Mouse (Mus musculus): Measurements from ENCODE around the gene Map3k13. TPM values are rescaled to one million over a fixed set of nuclear protein-coding genes. Genes with fewer than 3 reads are reported as not detected.

Gene Map3k13
- 0.62 and 0.83 TPM in 2 replicates for polyA plus RNA-seq (2012; rRNA removed)

DNA sequence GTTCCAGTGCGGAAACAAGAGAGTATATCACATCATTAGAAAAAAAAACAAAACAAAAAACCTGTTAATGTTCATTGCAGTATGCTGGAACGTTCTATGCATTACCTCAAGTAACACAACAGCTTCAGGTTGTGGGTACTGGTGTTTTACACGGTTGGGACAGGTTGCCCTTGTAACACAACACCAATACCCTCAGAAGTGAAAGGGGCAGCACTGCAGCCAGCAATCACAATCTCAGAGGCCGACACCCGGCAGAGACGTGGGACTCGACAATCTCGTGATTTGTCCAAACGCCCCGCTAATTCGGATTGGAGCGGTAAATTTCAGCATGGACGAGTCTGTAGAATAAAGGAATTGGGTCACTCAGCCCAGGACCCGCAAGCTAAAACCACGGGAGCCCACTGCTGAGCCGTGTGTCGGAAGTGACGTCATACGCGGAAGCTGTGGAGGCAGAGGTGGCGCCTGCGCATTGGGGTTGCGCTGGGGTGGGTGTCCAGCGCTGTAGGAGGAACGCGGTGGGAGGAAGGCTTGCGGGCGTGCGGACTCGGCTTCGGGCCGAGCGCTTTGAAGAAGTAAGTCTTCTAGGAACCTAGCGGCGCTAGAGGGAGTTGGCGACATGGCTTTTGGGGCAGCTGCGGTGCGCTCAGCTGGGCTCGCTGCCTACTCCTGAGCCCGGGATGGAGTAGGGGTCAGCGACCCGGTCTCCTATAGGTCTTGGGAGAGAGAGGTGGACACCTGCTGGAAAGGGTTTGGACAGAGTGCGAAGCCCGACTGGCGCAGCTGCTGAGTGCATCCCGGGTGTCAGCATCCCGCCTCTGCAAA, at the start of gene Map3k13:
Gene Map3k13 (plus strand): TSS at position 472 of the 822 bp plus-strand sequence.

GRCm38 (mm10) chr16:21787516-21788353, 6.4 kb upstream of the Map3k13 start, which contains the start of gene Ehhadh:
Gene Ehhadh (minus strand): TSS chr16:21787807.

GRCm38 (mm10) chr16:21946761-21947715, 152.9 kb downstream of the Map3k13 start, which contains the start of gene Tmem41a:
Gene Tmem41a (minus strand): TSS chr16:21947552.

Other genes starting within 250 kb of the Map3k13 start
- 2.6 and 4.7 TPM in 2 replicates for gene 2510009E07Rik, start 99.7 kb upstream of the Map3k13 start, polyA plus RNA-seq (2012; rRNA removed)
- 2.8 and 4.6 TPM in 2 replicates for gene Ehhadh, start 6.5 kb upstream of the Map3k13 start, polyA plus RNA-seq (2012; rRNA removed)
- 5.9 and 8.8 TPM in 2 replicates for gene Tmem41a, start 153.2 kb downstream of the Map3k13 start, polyA plus RNA-seq (2012; rRNA removed)
- gene Liph, start 201.3 kb downstream of the Map3k13 start, polyA plus RNA-seq (2012; rRNA removed): 11.6 and 12.4 TPM in 2 replicates
- gene Senp2, start 215.1 kb downstream of the Map3k13 start, polyA plus RNA-seq (2012; rRNA removed): 1.5 and 2.6 TPM in 2 replicates